Mouse (Mus musculus): Measurements from ENCODE around the gene Aldh9a1.

Aldh9a1 gene

GRCm38 (mm10) chr1:167350597-167351415 lies 1.0 kb downstream of the Aldh9a1 start:
- no peak for DNase-seq

- no peak for DNase-seq
These were observed 2.6 kb downstream of the Aldh9a1 start for GRCm38 (mm10) chr1:167352403-167352802.

GRCm38 (mm10) chr1:167357387-167357786 lies 7.6 kb downstream of the Aldh9a1 start:
- no peak for DNase-seq

- DNase-seq: no peak
These were observed 8.9 kb downstream of the Aldh9a1 start for GRCm38 (mm10) chr1:167358731-167359130.

GRCm38 (mm10) chr1:167360268-167360667 lies 10.5 kb downstream of the Aldh9a1 start:
- no peak for DNase-seq

- DNase-seq: no peak
These were observed 13.0 kb downstream of the Aldh9a1 start for GRCm38 (mm10) chr1:167362819-167363218.

- DNase-seq: no peak
These were observed 13.5 kb downstream of the Aldh9a1 start for GRCm38 (mm10) chr1:167363322-167363721.

GRCm38 (mm10) chr1:167365808-167366207 lies 16.0 kb downstream of the Aldh9a1 start:
- DNase-seq: no peak

- DNase-seq: no peak
These were observed 16.8 kb downstream of the Aldh9a1 start for GRCm38 (mm10) chr1:167366621-167367020.

GRCm38 (mm10) chr1:167368018-167368417 lies 18.2 kb downstream of the Aldh9a1 start:
- no peak for DNase-seq

- DNase-seq: no peak
These were observed 18.7 kb downstream of the Aldh9a1 start for GRCm38 (mm10) chr1:167368513-167368912.

GRCm38 (mm10) chr1:167369905-167370304 lies 20.1 kb downstream of the Aldh9a1 start:
- DNase-seq: peak; percentile 84 to 90

- DNase-seq: no peak
These were observed 22.9 kb downstream of the Aldh9a1 start for GRCm38 (mm10) chr1:167372739-167373138.

- DNase-seq: peak; percentile 72 to 76
These were observed 24.4 kb downstream of the Aldh9a1 start for GRCm38 (mm10) chr1:167374003-167374784.

GRCm38 (mm10) chr1:167374942-167375341 lies 25.2 kb downstream of the Aldh9a1 start:
- no peak for DNase-seq

- no peak for DNase-seq
These were observed 28.2 kb downstream of the Aldh9a1 start for GRCm38 (mm10) chr1:167378019-167378418.

GRCm38 (mm10) chr1:167379751-167380150 lies 30.0 kb downstream of the Aldh9a1 start:
- no peak for DNase-seq

- no peak for DNase-seq
These were observed 30.4 kb downstream of the Aldh9a1 start for GRCm38 (mm10) chr1:167380223-167380622.

- peak; percentile 26 to 56 for DNase-seq
These were observed 31.5 kb downstream of the Aldh9a1 start for GRCm38 (mm10) chr1:167381050-167382015.

- DNase-seq: no peak
These were observed 32.5 kb downstream of the Aldh9a1 start for GRCm38 (mm10) chr1:167382316-167382715.

- no peak for DNase-seq
These were observed 33.0 kb downstream of the Aldh9a1 start for GRCm38 (mm10) chr1:167382763-167383162.

GRCm38 (mm10) chr1:167383178-167383577 lies 33.4 kb downstream of the Aldh9a1 start:
- DNase-seq: no peak

GRCm38 (mm10) chr1:167384156-167384555 lies 34.4 kb downstream of the Aldh9a1 start:
- DNase-seq: no peak
